Mouse (Mus musculus) brain, embryonic 14.5 days (tissue): ENCODE measurements at regions not wholly inside any gene's neighbourhood (a gene's known extent, or its start where the extent isn't known, plus 50 kb on each side); places are given as distances from the start of the nearest gene placed in this dataset.

ENCODE experiments used
- CTCF ChIP-seq: fragments of 200-500 bp; IDR thresholded peaks from 2 replicates; pipeline ENCODE4 v1.5.1; 2012; ENCODE audit warnings: inconsistent platforms, mild to moderate bottlenecking, moderate library complexity, borderline replicate concordance; ENCODE audit not compliant: insufficient read depth, insufficient read length; ENCODE audit errors: extremely low read depth
- POLR2A ChIP-seq: fragments of 200-500 bp; IDR thresholded peaks from 2 replicates; pipeline ENCODE4 v1.6.1; 2012; ENCODE audit warnings: mild to moderate bottlenecking, inconsistent platforms, borderline replicate concordance; ENCODE audit not compliant: poor library complexity, insufficient read depth, insufficient read length, severe bottlenecking; ENCODE audit errors: extremely low read depth

DNA sequence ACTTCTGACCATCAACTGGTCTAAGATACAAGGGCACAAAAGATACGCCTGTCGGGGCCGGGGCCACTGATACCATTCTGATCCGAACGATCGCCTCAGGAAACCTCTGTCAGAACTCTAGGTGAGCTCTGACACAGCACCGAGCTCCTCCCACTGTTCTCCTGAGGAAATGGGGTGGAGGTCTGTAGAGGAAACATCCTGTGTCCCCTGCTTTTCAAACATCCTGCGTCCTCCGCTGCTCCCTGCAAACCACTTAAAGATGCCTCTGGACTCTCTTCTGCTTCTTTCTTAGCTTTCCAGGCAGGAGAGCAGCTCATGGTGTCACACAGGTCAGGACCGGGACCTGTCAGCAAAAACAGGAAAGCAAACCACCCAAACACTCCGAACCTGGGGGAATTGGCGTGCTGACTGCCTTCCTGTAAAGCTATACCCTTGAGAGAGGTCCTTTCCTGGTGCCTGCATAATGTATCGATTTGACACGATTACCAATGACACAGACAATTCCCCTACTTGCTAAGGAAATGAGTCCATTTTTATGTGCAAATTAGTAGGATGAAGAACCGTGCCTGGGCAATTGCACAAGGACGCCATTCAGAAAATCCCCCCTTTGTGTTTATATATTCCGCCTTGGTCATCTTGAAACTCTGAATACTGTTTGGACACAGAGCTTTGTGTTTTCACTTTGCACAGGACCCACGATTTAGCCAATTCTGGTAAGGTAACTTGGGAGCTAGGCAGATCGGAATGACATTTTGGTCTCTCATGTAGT, 58.4 kb upstream of the Kcnj15 start:
- TF ChIP-seq CTCF (no peak), POLR2A (no peak)
